ENCODE assay signal across 8 mouse cellular contexts in genomic region chr2:130697153-130697810, GRCm38 (mm10). TPM values are rescaled to one million over a fixed set of nuclear protein-coding genes. Genes with fewer than 3 reads are reported as not detected.
A peak's percentile ranks its signal among the peaks of the same experiment; 100 is the strongest.
DNase-seq lines count a peak whose midpoint lies in the region; ATAC-seq and TF ChIP-seq lines count a peak whose summit lies in the region.

Gene Slc4a11, minus strand, starts transcription at chr2:130697519.

- peaks cover 12% of the 10 kb centered on the region for H3K4me1 ChIP-seq in erythroblast, embryonic 14.5 days (ENCODE audit: control insufficient read depth)
- H3K4me1 ChIP-seq in intestine, embryonic 14.5 days (replicated peaks; ENCODE audit: control insufficient read depth, insufficient read depth, low read length), result 0 out of 2 replicates have a peak, but pooled peaks cover 3% of the 10 kb centered on the region
- peaks cover 18% of the 10 kb centered on the region for H3K4me1 ChIP-seq in liver, embryonic 12.5 days
- 0 out of 2 replicates have a peak, but pooled peaks cover 2% of the 10 kb centered on the region for H3K4me1 ChIP-seq in stomach, postnatal 0 days (replicated peaks; ENCODE audit: control insufficient read depth, insufficient read depth)

- no peak for TF ChIP-seq EP300 in stomach, postnatal 0 days (optimal IDR thresholded peaks at IDR 0.05)

- no peaks in the 10 kb centered on the region; the same call in 1 of the 2 replicates for H3K9me3 ChIP-seq in erythroblast, embryonic 14.5 days (ENCODE audit: control insufficient read depth, low read length)
- H3K9me3 ChIP-seq in intestine, embryonic 14.5 days (ENCODE audit: control insufficient read depth, low read length), result no peaks in the 10 kb centered on the region
- no peaks in the 10 kb centered on the region for H3K9me3 ChIP-seq in liver, embryonic 12.5 days (replicated peaks)
- no peaks in the 10 kb centered on the region for H3K9me3 ChIP-seq in stomach, postnatal 0 days (ENCODE audit: control insufficient read depth, low read length)

- WGBS in intestine, embryonic 14.5 days, result under 1% methylated on average over 64 of the region's 65 CpGs
- WGBS in liver, embryonic 12.5 days (ENCODE audit: insufficient replicate concordance), result under 1% methylated on average over 64 of the region's 65 CpGs
- under 1% methylated on average over 60 of the region's 65 CpGs for WGBS in stomach, postnatal 0 days

- H3K27ac ChIP-seq in intestine, embryonic 14.5 days (ENCODE audit: low read depth), result no peak within 1 kb of the TSS
- no peak within 1 kb of the TSS for H3K27ac ChIP-seq in liver, embryonic 12.5 days
- H3K27ac ChIP-seq in stomach, postnatal 0 days (replicated peaks), result no peak within 1 kb of the TSS

- intact Hi-C loops in gastrocnemius, postnatal 36 days (cut with DNase I), result no loop called here

- no peak for ATAC-seq in erythroblast, adult 5-6 weeks (replicated peaks; ENCODE audit: low FRiP score, poor library complexity, severe bottlenecking)
- peak; percentile 66 for ATAC-seq in intestine, embryonic 14.5 days (replicated peaks; ENCODE audit: low FRiP score, low TSS enrichment, low read depth)
- peak; percentile 69 for ATAC-seq in liver, embryonic 12.5 days
- ATAC-seq in stomach, postnatal 0 days (ENCODE audit: low FRiP score, low TSS enrichment), result peak; percentile 57

- peak within 1 kb of the TSS; percentile 100 for H3K4me2 ChIP-seq in intestine, embryonic 14.5 days (ENCODE audit: low read length)
- H3K4me2 ChIP-seq in liver, embryonic 12.5 days, result peak within 1 kb of the TSS; percentile 90
- peak within 1 kb of the TSS; percentile 100 for H3K4me2 ChIP-seq in stomach, postnatal 0 days (replicated peaks; ENCODE audit: low read depth)

- peaks cover 59% of the 10 kb centered on the region for H3K27me3 ChIP-seq in erythroblast, embryonic 14.5 days (ENCODE audit: control insufficient read depth)
- peaks cover 46% of the 10 kb centered on the region for H3K27me3 ChIP-seq in intestine, embryonic 14.5 days (replicated peaks; ENCODE audit: control insufficient read depth, insufficient read depth, low read length)
- peaks cover 70% of the 10 kb centered on the region for H3K27me3 ChIP-seq in liver, embryonic 12.5 days (replicated peaks)
- H3K27me3 ChIP-seq in stomach, postnatal 0 days (ENCODE audit: control insufficient read depth, insufficient read depth, low read length), result no peaks in the 10 kb centered on the region

- H3K9ac ChIP-seq in intestine, embryonic 14.5 days (ENCODE audit: low read length), result peak within 1 kb of the TSS; percentile 36
- H3K9ac ChIP-seq in liver, embryonic 12.5 days, result peak within 1 kb of the TSS; percentile 49
- peak within 1 kb of the TSS; percentile 55 for H3K9ac ChIP-seq in stomach, postnatal 0 days (ENCODE audit: low read length)

- peak within 1 kb of the TSS; percentile 34 for H3K4me3 ChIP-seq in erythroblast, embryonic 14.5 days (replicated peaks)
- H3K4me3 ChIP-seq in intestine, embryonic 14.5 days (ENCODE audit: low read depth, low read length), result peak within 1 kb of the TSS; percentile 55
- H3K4me3 ChIP-seq in liver, embryonic 12.5 days, result peak within 1 kb of the TSS; percentile 59
- H3K4me3 ChIP-seq in stomach, postnatal 0 days (ENCODE audit: low read depth, low read length), result peak within 1 kb of the TSS; percentile 55

- no peaks in the 10 kb centered on the region for H3K36me3 ChIP-seq in erythroblast, embryonic 14.5 days (ENCODE audit: control insufficient read depth)
- H3K36me3 ChIP-seq in intestine, embryonic 14.5 days (ENCODE audit: control insufficient read depth, insufficient read depth, low read length), result no peaks in the 10 kb centered on the region
- H3K36me3 ChIP-seq in liver, embryonic 12.5 days, result no peaks in the 10 kb centered on the region
- no peaks in the 10 kb centered on the region for H3K36me3 ChIP-seq in stomach, postnatal 0 days (ENCODE audit: control insufficient read depth, insufficient read depth, low read length)

- peak; percentile 67 for DNase-seq in c-Kit-positive CD71-negative TER-119-negative erythroid progenitor cells, embryonic 14.5 days (ENCODE audit: low read depth)
- peak; percentile 26 to 35 for DNase-seq in gastrocnemius, postnatal 36 days
- DNase-seq in intestine, embryonic 14.5 days (ENCODE audit: low spot score), result peak; percentile 75
- peak; percentile 34 for DNase-seq in naive thymus-derived CD4-positive, alpha-beta T cell, adult 2 months (ENCODE audit: low read depth)
- peak; percentile 66 for DNase-seq in stomach, postnatal 0 days (ENCODE audit: low spot score)

- no peak for TF ChIP-seq CTCF in stomach, postnatal 0 days (IDR thresholded peaks at IDR 0.05; ENCODE audit: low read depth)

RNA-seq across cellular contexts. Expression of gene Slc4a11, which starts in this region (rescaled TPM):
- not detected in 2 replicates for polyA plus RNA-seq in erythroblast, embryonic 14.5 days (2012)
- not detected in 2 replicates for total RNA-seq in erythroblast, adult 5-6 weeks (2015; ENCODE audit: low replicate concordance)
- total RNA-seq in erythroblast, adult 5-6 weeks (2017; ENCODE audit: low replicate concordance), result not detected in 2 replicates
- total RNA-seq in gastrocnemius, postnatal 36 days (2021), result under 1 TPM in 1 of 2 experiments, not detected in 1; 0.12 TPM
- 0.14 and 0.30 TPM in 2 replicates for polyA plus RNA-seq in intestine, embryonic 14.5 days (2014; fragmentation: Nextera tagmentation; extraction: Ambion mirVana)
- 0.05 TPM in 1 of 2 replicates, not detected in the other for polyA plus RNA-seq in liver, embryonic 12.5 days (2016; fragmentation: Nextera tagmentation; extraction: Ambion mirVana)
- 0.27 and 0.29 TPM in 2 replicates for polyA plus RNA-seq in stomach, postnatal 0 days (2015; fragmentation: Nextera tagmentation; extraction: Ambion mirVana)

Comparison
In these comparisons a context has a peak if more than half of its experiments do, and no peak if none do; other contexts are left out.
1. Peak in DNase-seq in gastrocnemius, postnatal 36 days; RNA of the gene not detected or under 1 TPM.
2. Peak in DNase-seq, ATAC-seq, H3K4me3 ChIP-seq, H3K9ac ChIP-seq and H3K4me2 ChIP-seq in intestine, embryonic 14.5 days; RNA of the gene not detected or under 1 TPM.
3. Peak in ATAC-seq, H3K4me3 ChIP-seq, H3K9ac ChIP-seq and H3K4me2 ChIP-seq in liver, embryonic 12.5 days; RNA of the gene not detected or under 1 TPM.
4. Peak in DNase-seq, ATAC-seq, H3K4me3 ChIP-seq, H3K9ac ChIP-seq and H3K4me2 ChIP-seq in stomach, postnatal 0 days; RNA of the gene not detected or under 1 TPM.